Mouse (Mus musculus) embryonic fibroblast, embryonic 13.5 days (primary cell): ENCODE measurements around the gene Papolb. TPM values are rescaled to one million over a fixed set of nuclear protein-coding genes. Genes with fewer than 3 reads are reported as not detected.
A peak's percentile ranks its signal among the peaks of the same experiment; 100 is the strongest.

Experiments
- H3K27ac ChIP-seq: 2 replicates; pipeline ENCODE4 v1.5.1; 2012; ENCODE audit warnings: low read length, control low read depth, inconsistent platforms; ENCODE audit not compliant: insufficient read depth
- H3K4me1 ChIP-seq: 2 replicates; pipeline ENCODE4 v1.6.1; 2011; ENCODE audit warnings: low read length; ENCODE audit not compliant: control insufficient read depth, insufficient read depth
- H3K4me3 ChIP-seq: 2 replicates; pipeline ENCODE4 v1.5.1; 2011; ENCODE audit warnings: mild to moderate bottlenecking, control low read depth, low read length; ENCODE audit not compliant: insufficient read depth
- CTCF ChIP-seq: IDR thresholded peaks from 2 replicates; pipeline ENCODE4 v1.5.1; 2011; ENCODE audit warnings: mild to moderate bottlenecking, control low read depth, low read length, moderate library complexity, borderline replicate concordance; ENCODE audit not compliant: insufficient read depth
- POLR2A ChIP-seq: IDR thresholded peaks from 2 replicates; pipeline ENCODE4 v1.6.1; 2011; ENCODE audit warnings: low read depth, mild to moderate bottlenecking, control low read depth, low read length, moderate library complexity
- polyA plus RNA-seq: library from polyadenylated mRNA; stranded (reverse); fragments of >200 nt; gene quantifications from 2 replicates; pipeline ENCODE4 v1.2.4, GENCODE M21; 2011; ENCODE audit warnings: low read depth; ENCODE audit not compliant: missing spikeins, insufficient read length

Papolb gene
- polyA plus RNA-seq, 1 experiment, result 0.37 TPM

DNA sequence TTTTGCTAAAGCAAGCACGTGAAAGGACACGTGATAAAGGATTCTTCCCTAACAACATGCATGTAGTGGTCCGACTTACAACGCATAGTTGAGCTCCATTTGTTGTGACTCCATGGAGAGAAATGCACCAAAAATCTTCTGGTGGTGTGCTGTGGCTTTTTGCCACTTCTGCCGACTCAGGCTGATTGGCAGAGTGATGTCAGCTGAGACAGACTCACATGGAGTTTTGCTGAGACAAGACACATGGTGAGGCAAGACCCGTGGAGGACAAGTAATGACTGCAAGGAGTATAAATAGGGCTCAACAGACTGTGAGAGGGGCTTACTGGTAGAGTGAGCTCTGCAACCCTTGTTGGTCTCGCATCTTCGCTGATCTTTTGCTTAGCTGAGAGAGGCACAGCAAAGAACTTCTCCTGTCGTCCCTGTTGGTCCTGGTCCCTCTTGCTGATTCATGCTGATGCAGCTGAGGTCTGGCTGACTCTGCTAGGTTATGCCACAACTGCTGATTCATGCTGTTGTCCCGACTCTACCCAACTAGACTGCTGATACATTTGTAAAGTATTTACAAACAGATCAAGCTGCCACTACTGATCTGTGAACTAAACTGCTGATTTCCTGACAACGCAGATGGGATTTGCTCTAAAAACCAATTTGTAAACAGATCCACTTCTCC lies 8.5 kb downstream of the Papolb start:
- Histone ChIP-seq H3K27ac (peak overlapping the region; percentile 25; the same call in 1 of the 2 replicates), H3K4me3 (no peak overlapping the region), H3K4me1 (no peaks in the 10 kb centered on the region)
- TF ChIP-seq POLR2A, result no peak

DNA sequence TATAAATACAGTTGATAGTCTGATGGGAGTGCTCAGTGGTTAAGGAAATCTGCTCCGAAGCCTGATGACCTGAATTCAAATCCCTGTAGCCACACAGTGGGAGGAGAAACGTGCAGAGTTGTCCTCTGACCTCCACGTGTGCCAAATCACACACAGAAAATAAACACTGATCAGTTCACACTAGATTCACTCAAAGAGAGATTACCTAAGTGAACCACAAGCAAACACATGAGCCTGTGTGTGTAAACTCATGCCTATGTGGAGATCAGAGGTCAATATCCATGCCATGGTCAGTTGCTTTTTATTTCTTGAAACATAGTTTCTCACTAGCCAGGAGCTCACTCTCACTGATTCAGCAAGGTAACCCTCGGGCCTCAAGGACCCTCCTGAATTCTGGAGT lies 9.5 kb downstream of the Papolb start:
- Histone ChIP-seq H3K4me1 (no peaks in the 10 kb centered on the region), H3K4me3 (no peak overlapping the region), H3K27ac (no peak overlapping the region)
- TF ChIP-seq CTCF (no peak), POLR2A (no peak)

GRCm38 (mm10) chr5:142518973-142519372 lies 10.9 kb downstream of the Papolb start:
- TF ChIP-seq POLR2A, result no peak
- TF ChIP-seq CTCF, result no peak
- Histone ChIP-seq H3K4me1 (no peaks in the 10 kb centered on the region), H3K4me3 (no peak overlapping the region), H3K27ac (no peak overlapping the region)

DNA sequence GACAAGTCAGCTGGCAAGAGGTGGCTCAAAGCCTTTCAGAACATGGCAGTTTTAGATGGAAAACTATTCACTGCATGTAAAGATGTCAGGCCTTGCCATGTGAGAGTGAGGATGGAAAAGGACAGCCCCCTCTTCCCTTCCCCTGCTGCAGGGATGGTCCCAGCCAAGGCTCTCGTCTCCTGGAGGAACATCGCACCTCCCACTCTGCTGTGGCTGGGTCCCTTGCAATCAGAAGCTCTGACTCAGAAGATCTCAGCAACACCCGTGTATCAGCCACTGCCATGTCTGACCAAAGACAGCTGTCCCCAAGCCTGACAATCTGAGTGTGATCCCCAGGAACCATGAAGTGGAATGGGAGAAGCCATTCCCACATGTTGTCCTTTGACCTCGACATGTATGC lies 17.8 kb downstream of the Papolb start:
- Histone ChIP-seq H3K4me3 (no peak overlapping the region), H3K27ac (no peak overlapping the region), H3K4me1 (no peaks in the 10 kb centered on the region)
- TF ChIP-seq CTCF, result no peak
- TF ChIP-seq POLR2A, result no peak

GRCm38 (mm10) chr5:142510061-142510414 lies 19.8 kb downstream of the Papolb start:
- H3K27ac ChIP-seq, result no peak overlapping the region
- no peaks in the 10 kb centered on the region for H3K4me1 ChIP-seq
- TF ChIP-seq CTCF (no peak), POLR2A (no peak)
- no peak overlapping the region for H3K4me3 ChIP-seq

DNA sequence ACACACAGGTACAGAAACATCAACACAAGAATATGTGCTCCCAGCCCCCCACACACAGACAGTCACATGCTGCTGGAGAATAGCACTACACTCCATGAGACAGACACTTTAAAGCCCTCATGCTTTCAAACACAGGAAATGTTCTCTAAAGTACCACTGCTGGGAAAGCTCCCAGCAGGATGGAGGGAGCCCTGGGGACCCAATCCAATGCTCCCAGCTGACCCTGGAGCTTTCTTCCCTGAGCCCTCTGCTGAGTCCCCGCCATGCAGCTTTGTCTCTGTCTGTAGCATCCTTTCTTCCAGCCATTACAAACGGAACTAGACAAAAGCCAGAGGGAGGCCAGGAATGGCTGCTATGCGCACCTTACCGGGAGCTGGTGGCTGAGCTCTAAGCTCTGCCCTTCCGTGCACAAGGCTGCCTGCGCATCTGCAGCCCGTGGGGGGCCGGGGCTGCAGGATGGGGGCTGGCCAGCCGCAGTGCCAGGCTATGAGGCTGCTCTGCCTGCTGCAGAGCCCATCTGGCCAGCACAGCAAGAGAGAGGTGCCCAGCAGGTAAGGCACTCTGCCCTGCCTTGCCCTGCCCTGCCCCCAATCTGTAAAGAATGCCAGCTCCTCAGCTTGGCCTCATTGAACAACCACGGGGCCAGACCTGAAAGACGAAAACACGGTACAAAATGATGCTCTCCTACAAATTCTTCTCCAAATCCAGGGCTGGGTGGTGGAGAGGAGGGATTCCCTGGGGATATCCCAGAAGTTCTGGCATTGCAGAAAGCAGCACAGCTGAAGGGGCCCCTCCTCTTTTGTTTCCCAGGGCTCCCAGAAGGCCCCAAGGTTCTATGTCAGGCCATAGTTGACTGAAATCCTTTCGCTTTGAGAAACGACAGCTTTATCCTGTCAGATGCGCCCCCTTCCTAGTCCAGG lies 20.5 kb downstream of the Papolb start:
- TF ChIP-seq CTCF (no peak), POLR2A (no peak)
- Histone ChIP-seq H3K27ac (no peak overlapping the region), H3K4me3 (no peak overlapping the region), H3K4me1 (no peaks in the 10 kb centered on the region)

DNA sequence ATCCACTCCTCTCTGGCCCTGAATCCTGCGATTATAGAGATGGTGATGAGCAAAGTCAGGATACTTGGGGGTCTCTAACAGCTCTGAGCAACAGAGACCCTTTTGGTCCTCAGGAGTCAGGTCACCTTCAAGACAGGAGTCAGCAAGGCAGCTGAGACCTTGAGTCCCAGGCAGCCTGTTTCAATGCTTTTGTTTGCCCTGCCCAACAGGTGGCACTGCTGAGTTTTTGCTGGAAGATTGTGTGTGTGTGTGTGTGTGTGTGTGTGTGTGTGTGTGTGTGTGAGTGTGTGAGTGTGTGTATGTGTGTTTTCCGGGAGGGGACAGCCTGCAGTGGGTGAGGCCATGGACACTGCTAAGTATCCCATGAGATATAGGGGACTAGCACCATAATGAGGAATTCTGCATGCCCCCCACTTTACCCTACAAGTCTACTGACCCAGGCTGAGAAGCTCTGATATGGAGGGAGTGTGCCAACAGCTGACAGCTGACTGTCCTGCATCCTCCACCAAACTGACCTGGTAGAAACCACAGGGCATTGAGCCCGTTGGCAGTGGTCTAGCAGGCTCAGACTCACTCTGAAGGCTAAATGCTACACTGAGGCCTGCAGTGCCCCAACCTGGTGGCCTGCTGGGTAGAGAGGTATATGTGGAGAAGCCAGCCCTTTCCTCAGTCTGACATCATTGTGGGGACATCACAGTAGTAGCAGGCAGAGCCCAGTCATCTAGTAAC lies 24.0 kb downstream of the Papolb start:
- no peaks in the 10 kb centered on the region for H3K4me1 ChIP-seq
- no peak overlapping the region for H3K4me3 ChIP-seq
- H3K27ac ChIP-seq, result no peak overlapping the region
- peak; percentile 55; the same call in 1 of the 2 replicates for TF ChIP-seq CTCF
- no peak for TF ChIP-seq POLR2A

DNA sequence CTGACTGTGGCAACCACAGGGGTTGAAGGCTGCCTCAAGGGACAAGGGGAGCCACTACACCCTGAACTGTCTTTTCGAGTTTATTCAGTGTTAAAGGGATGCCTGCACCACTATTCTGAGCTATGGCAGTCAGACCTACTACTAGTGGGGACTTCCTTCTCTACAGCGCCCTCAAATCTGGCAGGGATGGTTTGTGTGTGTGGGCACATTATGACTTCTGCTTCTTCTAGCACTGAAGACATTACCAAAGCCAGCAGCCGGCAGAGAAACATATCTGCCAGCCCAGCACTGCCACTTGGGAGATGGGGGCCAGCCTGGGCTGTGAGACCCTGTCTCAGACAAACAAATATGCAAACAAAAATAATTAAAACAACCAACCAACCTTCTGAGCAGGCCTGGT lies 25.7 kb downstream of the Papolb start:
- Histone ChIP-seq H3K4me3 (no peak overlapping the region), H3K4me1 (no peaks in the 10 kb centered on the region), H3K27ac (no peak overlapping the region)
- no peak for TF ChIP-seq CTCF
- TF ChIP-seq POLR2A, result no peak

DNA sequence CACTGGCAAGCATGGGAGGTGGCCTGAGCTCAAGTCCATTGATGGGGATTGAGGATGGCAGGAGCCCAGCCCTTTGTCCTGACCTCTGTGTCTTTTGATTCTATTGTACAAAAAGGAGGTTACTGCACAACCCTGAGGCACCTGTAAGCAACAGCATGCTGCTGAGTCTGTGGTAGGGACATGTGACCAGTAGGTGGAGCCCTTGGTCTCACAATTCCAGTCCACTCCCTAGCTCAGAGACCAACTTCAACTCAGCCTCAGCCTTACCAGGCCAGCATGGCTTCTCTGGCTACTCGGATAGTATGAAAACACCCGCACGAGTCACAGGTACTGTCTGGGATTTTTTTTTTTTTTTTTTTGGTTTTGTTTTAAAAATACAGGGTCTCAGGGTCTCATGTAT lies 27.5 kb downstream of the Papolb start:
- no peaks in the 10 kb centered on the region for H3K4me1 ChIP-seq
- no peak overlapping the region for H3K27ac ChIP-seq
- no peak overlapping the region for H3K4me3 ChIP-seq
- TF ChIP-seq POLR2A (no peak), CTCF (peak; percentile 91)

DNA sequence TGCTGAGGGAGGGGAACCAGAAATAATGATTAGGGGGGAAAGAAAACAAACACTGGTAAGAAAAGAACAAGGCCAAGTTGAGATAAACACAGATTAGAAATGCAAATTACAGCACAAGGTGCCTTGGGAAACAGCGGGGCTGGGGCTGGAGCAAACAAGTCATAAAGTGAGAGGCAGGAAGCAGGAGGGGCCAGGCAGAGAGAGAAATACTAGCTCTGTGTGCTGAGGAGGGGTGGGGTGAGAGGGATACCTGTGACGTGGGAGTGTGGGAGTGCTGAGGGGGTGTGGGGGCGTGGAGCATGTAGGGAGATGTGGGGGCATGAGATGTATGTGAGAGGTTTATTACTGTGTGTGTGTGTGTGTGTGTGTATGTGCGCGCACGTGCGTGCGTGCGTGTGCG lies 29.0 kb downstream of the Papolb start:
- TF ChIP-seq POLR2A (no peak), CTCF (no peak)
- Histone ChIP-seq H3K27ac (no peak overlapping the region), H3K4me3 (no peak overlapping the region), H3K4me1 (no peaks in the 10 kb centered on the region)
